Mouse (Mus musculus) liver, embryonic 13.5 days (tissue): ENCODE measurements around the gene Rac3. TPM values are rescaled to one million over a fixed set of nuclear protein-coding genes. Genes with fewer than 3 reads are reported as not detected.
"Not testable (repeated sequence)": the region's sequence is repeated elsewhere in the genome, so short reads cannot be mapped to it uniquely, and the experiment has no call there.

Experiments
- ATAC-seq: fragments of 200-750 bp; cut with Nextera tagmentation; 2 replicates; pipeline ENCODE4 v1.8.0; 2017; ENCODE audit warnings: low read depth, mild to moderate bottlenecking, moderate number of reproducible peaks, moderate library complexity
- DNase-seq: peaks from one replicate; pipeline ENCODE4 v3.0.0; 2022
- H3K27ac ChIP-seq: fragments of 300-500 bp; sonication (generic); 2 replicates; pipeline ENCODE4 v1.5.1; 2015; ENCODE audit warnings: moderate library complexity, mild to moderate bottlenecking, inconsistent platforms
- H3K27me3 ChIP-seq: fragments of 300-500 bp; sonication (generic); 2 replicates; pipeline ENCODE4 v1.6.1; 2015; ENCODE audit warnings: mild to moderate bottlenecking, inconsistent platforms
- H3K36me3 ChIP-seq: fragments of 300-500 bp; sonication (generic); 2 replicates; pipeline ENCODE4 v1.6.1; 2015; ENCODE audit warnings: mild to moderate bottlenecking, inconsistent platforms
- H3K4me1 ChIP-seq: fragments of 300-500 bp; sonication (generic); replicated peaks from 2 replicates; pipeline ENCODE4 v1.6.1; 2015; ENCODE audit warnings: inconsistent platforms
- H3K4me2 ChIP-seq: fragments of 300-500 bp; sonication (generic); 2 replicates; pipeline ENCODE4 v1.6.1; 2015; ENCODE audit warnings: inconsistent platforms, mild to moderate bottlenecking, moderate library complexity
- H3K4me3 ChIP-seq: fragments of 300-500 bp; sonication (generic); replicated peaks from 2 replicates; pipeline ENCODE4 v1.5.1; 2015; ENCODE audit warnings: mild to moderate bottlenecking, inconsistent platforms
- H3K9ac ChIP-seq: fragments of 300-500 bp; sonication (generic); 2 replicates; pipeline ENCODE4 v1.6.1; 2015; ENCODE audit warnings: mild to moderate bottlenecking, inconsistent platforms
- H3K9me3 ChIP-seq: fragments of 300-500 bp; sonication (generic); replicated peaks from 2 replicates; pipeline ENCODE4 v1.6.1; 2016; ENCODE audit warnings: inconsistent platforms
- WGBS: fragments of 180-500 bp; shearing (Covaris S2); methylation state at CpG from one replicate; pipeline ENCODE4 v1.1.7; 2015; ENCODE audit not compliant: insufficient replicate concordance; 5-methylcytosine and 5-hydroxymethylcytosine counted together
- polyA plus RNA-seq: library from polyadenylated mRNA; unstranded; fragments of >200 nt; fragmentation: Nextera tagmentation; extraction: Ambion mirVana; gene quantifications from 2 replicates; pipeline ENCODE4 v1.2.1, GENCODE M21; 2015

Gene Rac3
- polyA plus RNA-seq, 1 experiment from 2014 or later: 2.3 TPM

- Histone ChIP-seq H3K9ac (no peak overlapping the region), H3K9me3 (no peaks in the 10 kb centered on the region), H3K36me3 (peaks cover 32% of the 10 kb centered on the region), H3K4me2 (no peak overlapping the region), H3K4me1 (peaks cover 30% of the 10 kb centered on the region), H3K27ac (no peak overlapping the region), H3K4me3 (no peak overlapping the region), H3K27me3 (peaks cover 41% of the 10 kb centered on the region)
- DNase-seq (no peak), ATAC-seq (no peak)
- 82% methylated on average over 13 of the region's 13 CpGs for WGBS
These were observed 1.4 kb upstream of the Rac3 start for GRCm38 (mm10) chr11:120719841-120720376.

- H3K27ac ChIP-seq: no peak overlapping the region
These were observed 820 bp upstream of the Rac3 start for GRCm38 (mm10) chr11:120720450-120720849.

GRCm38 (mm10) chr11:120722067-120722630 lies 879 bp downstream of the Rac3 start:
- peaks cover 52% of the 10 kb centered on the region for H3K27me3 ChIP-seq
- H3K9ac ChIP-seq: peak overlapping the region; percentile 61
- DNase-seq (no peak), ATAC-seq (no peak)
- peak overlapping the region; percentile 58 for H3K4me3 ChIP-seq
- H3K4me2 ChIP-seq: peak overlapping the region; percentile 81
- H3K36me3 ChIP-seq: peaks cover 22% of the 10 kb centered on the region; the same call in 1 of the 2 replicates
- H3K27ac ChIP-seq: no peak overlapping the region
- 21% methylated on average over 21 of the region's 21 CpGs for WGBS
- peaks cover 32% of the 10 kb centered on the region for H3K4me1 ChIP-seq
- no peaks in the 10 kb centered on the region for H3K9me3 ChIP-seq

More at GRCm38 (mm10) chr11:120720450-120720849, 820 bp upstream of the Rac3 start:
- WGBS: 13% methylated on average over 17 of the region's 17 CpGs
- ATAC-seq: no peak
- Histone ChIP-seq H3K4me1 (peaks cover 25% of the 10 kb centered on the region), H3K4me3 (peak overlapping the region; percentile 58; the same call in 1 of the 2 replicates), H3K27me3 (peaks cover 44% of the 10 kb centered on the region), H3K36me3 (peaks cover 31% of the 10 kb centered on the region), H3K9ac (no peak overlapping the region), H3K9me3 (no peaks in the 10 kb centered on the region), H3K4me2 (peak overlapping the region; percentile 81)
- peak; percentile 76 for DNase-seq

GRCm38 (mm10) chr11:120722761-120723382 lies 1.6 kb downstream of the Rac3 start:
- Histone ChIP-seq H3K27ac (no peak overlapping the region), H3K9ac (no peak overlapping the region), H3K4me2 (no peak overlapping the region), H3K4me3 (no peak overlapping the region), H3K4me1 (peaks cover 32% of the 10 kb centered on the region), H3K27me3 (peaks cover 52% of the 10 kb centered on the region), H3K36me3 (peaks cover 16% of the 10 kb centered on the region; the same call in 1 of the 2 replicates), H3K9me3 (no peaks in the 10 kb centered on the region)
- WGBS: 76% methylated on average over 11 of the region's 11 CpGs
- ATAC-seq (no peak), DNase-seq (no peak)

GRCm38 (mm10) chr11:120723509-120723908 lies 2.2 kb downstream of the Rac3 start:
- Histone ChIP-seq H3K4me1 (peaks cover 32% of the 10 kb centered on the region), H3K36me3 (peaks cover 10% of the 10 kb centered on the region; the same call in 1 of the 2 replicates), H3K27me3 (peaks cover 54% of the 10 kb centered on the region), H3K27ac (no peak overlapping the region), H3K4me2 (no peak overlapping the region), H3K4me3 (no peak overlapping the region), H3K9ac (no peak overlapping the region), H3K9me3 (no peaks in the 10 kb centered on the region)
- WGBS: 81% methylated on average over 7 of the region's 7 CpGs
- ATAC-seq (no peak), DNase-seq (no peak)

GRCm38 (mm10) chr11:120726243-120727168 lies 5.2 kb downstream of the Rac3 start:
- 22% methylated on average over 34 of the region's 36 CpGs for WGBS
- ATAC-seq (peak; percentile 57), DNase-seq (no peak)
- Histone ChIP-seq H3K4me2 (peak overlapping the region; percentile 86), H3K4me1 (peaks cover 29% of the 10 kb centered on the region), H3K9me3 (no peaks in the 10 kb centered on the region), H3K9ac (peak overlapping the region; percentile 73), H3K4me3 (peak overlapping the region; percentile 67), H3K36me3 (no peaks in the 10 kb centered on the region), H3K27ac (no peak overlapping the region), H3K27me3 (peaks cover 48% of the 10 kb centered on the region)

GRCm38 (mm10) chr11:120727169-120727527 lies 5.9 kb downstream of the Rac3 start, which contains the start of gene Dcxr:
Dcxr (minus strand) TSS chr11:120727281.
- no peaks in the 10 kb centered on the region for H3K9me3 ChIP-seq
- peak within 1 kb of the TSS; percentile 67 for H3K4me3 ChIP-seq
- no peaks in the 10 kb centered on the region for H3K36me3 ChIP-seq
- DNase-seq: peak; percentile 81
- WGBS: under 1% methylated on average over 14 of the region's 14 CpGs
- peak within 1 kb of the TSS; percentile 86 for H3K4me2 ChIP-seq
- ATAC-seq: peak; percentile 88
- no peak within 1 kb of the TSS for H3K27ac ChIP-seq
- peaks cover 23% of the 10 kb centered on the region for H3K4me1 ChIP-seq
- H3K9ac ChIP-seq: peak within 1 kb of the TSS; percentile 73
- H3K27me3 ChIP-seq: peaks cover 47% of the 10 kb centered on the region

- Histone ChIP-seq H3K4me3 (0 out of 2 replicates have a peak overlapping the region, but pooled peaks have one; percentile 67), H3K4me2 (peak overlapping the region; percentile 86), H3K27me3 (peaks cover 46% of the 10 kb centered on the region), H3K4me1 (peaks cover 21% of the 10 kb centered on the region), H3K9me3 (no peaks in the 10 kb centered on the region), H3K9ac (no peak overlapping the region), H3K27ac (no peak overlapping the region), H3K36me3 (no peaks in the 10 kb centered on the region)
- 44% methylated on average over 12 of the region's 12 CpGs for WGBS
- ATAC-seq (no peak), DNase-seq (no peak)
These were observed 6.3 kb downstream of the Rac3 start for GRCm38 (mm10) chr11:120727564-120727963.

GRCm38 (mm10) chr11:120728530-120729240 lies 7.4 kb downstream of the Rac3 start:
- DNase-seq: no peak
- peaks cover 21% of the 10 kb centered on the region for H3K4me1 ChIP-seq
- H3K9me3 ChIP-seq: no peaks in the 10 kb centered on the region
- WGBS: 66% methylated on average over 11 of the region's 11 CpGs
- H3K4me2 ChIP-seq: peak overlapping the region; percentile 37
- ATAC-seq: no peak
- H3K27ac ChIP-seq: no peak overlapping the region
- H3K9ac ChIP-seq: no peak overlapping the region
- peaks cover 37% of the 10 kb centered on the region for H3K27me3 ChIP-seq
- H3K4me3 ChIP-seq: no peak overlapping the region
- H3K36me3 ChIP-seq: no peaks in the 10 kb centered on the region

- not testable (repeated sequence) for H3K9ac ChIP-seq, H3K9me3 ChIP-seq, H3K36me3 ChIP-seq, H3K4me3 ChIP-seq, H3K27ac ChIP-seq
- peak overlapping the region; percentile 37 for H3K4me2 ChIP-seq
- DNase-seq (peak; percentile 63), ATAC-seq (peak; percentile 27; the same call in 1 of the 2 replicates)
- H3K4me1 ChIP-seq: peaks cover 21% of the 10 kb centered on the region
- 3% methylated on average over 17 of the region's 21 CpGs for WGBS
- peaks cover 37% of the 10 kb centered on the region for H3K27me3 ChIP-seq
These were observed 8.3 kb downstream of the Rac3 start for GRCm38 (mm10) chr11:120729432-120730050.
